Mouse (Mus musculus) thymus, adult 2 months (tissue): ENCODE measurements at regions not wholly inside any gene's neighbourhood (a gene's known extent, or its start where the extent isn't known, plus 50 kb on each side); places are given as distances from the start of the nearest gene placed in this dataset.

Experiments used
- CTCF ChIP-seq: fragments of 200-500 bp; IDR thresholded peaks from 2 replicates; pipeline ENCODE4 v1.5.1; 2012; ENCODE audit warnings: mild to moderate bottlenecking, control low read depth, low read length, moderate library complexity, borderline replicate concordance; ENCODE audit not compliant: control insufficient read depth, poor library complexity, insufficient read depth; ENCODE audit errors: extremely low read depth
- POLR2A ChIP-seq: fragments of 200-500 bp; IDR thresholded peaks from 2 replicates; pipeline ENCODE4 v1.6.1; 2012; ENCODE audit warnings: mild to moderate bottlenecking, low read length, control low read depth, moderate library complexity; ENCODE audit not compliant: control insufficient read depth, poor library complexity, insufficient read depth; ENCODE audit errors: extremely low read depth

- TF ChIP-seq POLR2A (no peak), CTCF (no peak)
Measured at GRCm38 (mm10) chr5:40952901-40953595, 754.9 kb downstream of the Rab28 start.
